Mouse (Mus musculus): ENCODE data around the gene Htr3a. TPM values are rescaled to one million over a fixed set of nuclear protein-coding genes. Genes with fewer than 3 reads are reported as not detected.

Htr3a gene
- 0.03 TPM in 1 of 2 replicates, not detected in the other for polyA plus RNA-seq (2012)

GRCm38 (mm10) chr9:48910885-48911537 lies at the start of gene Htr3a:
Gene Htr3a (minus strand): TSS chr9:48911099.
- no peaks in the 10 kb centered on the region for H3K9me3 ChIP-seq (ENCODE audit: control insufficient read depth, low read length)
- no peak within 1 kb of the TSS for H3K4me3 ChIP-seq (replicated peaks)
- TF ChIP-seq TAL1 (IDR thresholded peaks at IDR 0.05; ENCODE audit: low read length) (no peak), GATA1 (IDR thresholded peaks at IDR 0.05; ENCODE audit: low read length) (no peak)
- H3K36me3 ChIP-seq (ENCODE audit: control insufficient read depth): no peaks in the 10 kb centered on the region
- H3K27me3 ChIP-seq (ENCODE audit: control insufficient read depth): peaks cover 11% of the 10 kb centered on the region
- no peaks in the 10 kb centered on the region for H3K4me1 ChIP-seq (ENCODE audit: control insufficient read depth)

- Histone ChIP-seq H3K27me3 (ENCODE audit: control insufficient read depth) (no peaks in the 10 kb centered on the region), H3K4me3 (replicated peaks) (no peak overlapping the region), H3K36me3 (ENCODE audit: control insufficient read depth) (no peaks in the 10 kb centered on the region), H3K9me3 (ENCODE audit: control insufficient read depth, low read length) (no peaks in the 10 kb centered on the region), H3K4me1 (ENCODE audit: control insufficient read depth) (no peaks in the 10 kb centered on the region)
- TF ChIP-seq TAL1 (IDR thresholded peaks at IDR 0.05; ENCODE audit: low read length): no peak
- no peak for TF ChIP-seq GATA1 (IDR thresholded peaks at IDR 0.05; ENCODE audit: low read length)
Measured at GRCm38 (mm10) chr9:48947565-48947964, 36.7 kb upstream of the Htr3a start.

GRCm38 (mm10) chr9:48942349-48942748 lies 31.4 kb upstream of the Htr3a start:
- Histone ChIP-seq H3K27me3 (ENCODE audit: control insufficient read depth) (no peaks in the 10 kb centered on the region), H3K9me3 (ENCODE audit: control insufficient read depth, low read length) (no peaks in the 10 kb centered on the region)
- TF ChIP-seq TAL1 (IDR thresholded peaks at IDR 0.05; ENCODE audit: low read length) (no peak), GATA1 (IDR thresholded peaks at IDR 0.05; ENCODE audit: low read length) (no peak)

GRCm38 (mm10) chr9:48929436-48929835 lies 18.5 kb upstream of the Htr3a start:
- H3K4me1 ChIP-seq (ENCODE audit: control insufficient read depth): no peaks in the 10 kb centered on the region
- no peaks in the 10 kb centered on the region for H3K9me3 ChIP-seq (ENCODE audit: control insufficient read depth, low read length)
- H3K27me3 ChIP-seq (ENCODE audit: control insufficient read depth): no peaks in the 10 kb centered on the region; the same call in 1 of the 2 replicates
- H3K4me3 ChIP-seq (replicated peaks): no peak overlapping the region
- no peaks in the 10 kb centered on the region for H3K36me3 ChIP-seq (ENCODE audit: control insufficient read depth)
- TF ChIP-seq TAL1 (IDR thresholded peaks at IDR 0.05; ENCODE audit: low read length): no peak
- no peak for TF ChIP-seq GATA1 (IDR thresholded peaks at IDR 0.05; ENCODE audit: low read length)

More at GRCm38 (mm10) chr9:48942349-48942748, 31.4 kb upstream of the Htr3a start:
- no peak overlapping the region for H3K4me3 ChIP-seq (replicated peaks)
- no peaks in the 10 kb centered on the region for H3K4me1 ChIP-seq (ENCODE audit: control insufficient read depth)
- H3K36me3 ChIP-seq (ENCODE audit: control insufficient read depth): no peaks in the 10 kb centered on the region

GRCm38 (mm10) chr9:48928781-48929180 lies 17.9 kb upstream of the Htr3a start:
- Histone ChIP-seq H3K9me3 (ENCODE audit: control insufficient read depth, low read length) (no peaks in the 10 kb centered on the region), H3K27me3 (ENCODE audit: control insufficient read depth) (no peaks in the 10 kb centered on the region; the same call in 1 of the 2 replicates), H3K36me3 (ENCODE audit: control insufficient read depth) (no peaks in the 10 kb centered on the region), H3K4me3 (replicated peaks) (no peak overlapping the region), H3K4me1 (ENCODE audit: control insufficient read depth) (no peaks in the 10 kb centered on the region)
- TF ChIP-seq TAL1 (IDR thresholded peaks at IDR 0.05; ENCODE audit: low read length) (no peak), GATA1 (IDR thresholded peaks at IDR 0.05; ENCODE audit: low read length) (no peak)

GRCm38 (mm10) chr9:48916011-48916788 lies 5.3 kb upstream of the Htr3a start:
- H3K27me3 ChIP-seq (ENCODE audit: control insufficient read depth): peaks cover 2% of the 10 kb centered on the region
- H3K9me3 ChIP-seq (ENCODE audit: control insufficient read depth, low read length): no peaks in the 10 kb centered on the region
- H3K36me3 ChIP-seq (ENCODE audit: control insufficient read depth): no peaks in the 10 kb centered on the region
- no peaks in the 10 kb centered on the region for H3K4me1 ChIP-seq (ENCODE audit: control insufficient read depth)
- no peak overlapping the region for H3K4me3 ChIP-seq (replicated peaks)
- TF ChIP-seq TAL1 (IDR thresholded peaks at IDR 0.05; ENCODE audit: low read length) (no peak), GATA1 (IDR thresholded peaks at IDR 0.05; ENCODE audit: low read length) (no peak)

GRCm38 (mm10) chr9:48904421-48904820 lies 6.5 kb downstream of the Htr3a start:
- no peaks in the 10 kb centered on the region for H3K27me3 ChIP-seq (ENCODE audit: control insufficient read depth)
- no peak overlapping the region for H3K4me3 ChIP-seq (replicated peaks)
- no peaks in the 10 kb centered on the region for H3K36me3 ChIP-seq (ENCODE audit: control insufficient read depth)
- H3K9me3 ChIP-seq (ENCODE audit: control insufficient read depth, low read length): no peaks in the 10 kb centered on the region
- TF ChIP-seq TAL1 (IDR thresholded peaks at IDR 0.05; ENCODE audit: low read length): no peak
- TF ChIP-seq GATA1 (IDR thresholded peaks at IDR 0.05; ENCODE audit: low read length): no peak
- no peaks in the 10 kb centered on the region for H3K4me1 ChIP-seq (ENCODE audit: control insufficient read depth)

- Histone ChIP-seq H3K9me3 (ENCODE audit: control insufficient read depth, low read length) (no peaks in the 10 kb centered on the region), H3K27me3 (ENCODE audit: control insufficient read depth) (no peaks in the 10 kb centered on the region)
- TF ChIP-seq GATA1 (IDR thresholded peaks at IDR 0.05; ENCODE audit: low read length) (no peak), TAL1 (IDR thresholded peaks at IDR 0.05; ENCODE audit: low read length) (no peak)
Measured at GRCm38 (mm10) chr9:48903766-48904165, 7.1 kb downstream of the Htr3a start.

GRCm38 (mm10) chr9:48898551-48898950 lies 12.3 kb downstream of the Htr3a start:
- H3K36me3 ChIP-seq (ENCODE audit: control insufficient read depth): no peaks in the 10 kb centered on the region
- TF ChIP-seq GATA1 (IDR thresholded peaks at IDR 0.05; ENCODE audit: low read length) (no peak), TAL1 (IDR thresholded peaks at IDR 0.05; ENCODE audit: low read length) (no peak)
- H3K4me3 ChIP-seq (replicated peaks): no peak overlapping the region
- no peaks in the 10 kb centered on the region for H3K4me1 ChIP-seq (ENCODE audit: control insufficient read depth)
- peaks cover 7% of the 10 kb centered on the region; the same call in 1 of the 2 replicates for H3K27me3 ChIP-seq (ENCODE audit: control insufficient read depth)
- no peaks in the 10 kb centered on the region for H3K9me3 ChIP-seq (ENCODE audit: control insufficient read depth, low read length)

More at GRCm38 (mm10) chr9:48903766-48904165, 7.1 kb downstream of the Htr3a start:
- Histone ChIP-seq H3K4me3 (replicated peaks) (no peak overlapping the region), H3K36me3 (ENCODE audit: control insufficient read depth) (no peaks in the 10 kb centered on the region), H3K4me1 (ENCODE audit: control insufficient read depth) (no peaks in the 10 kb centered on the region)

Data from erythroblast, embryonic 14.5 days (primary cell).